Mouse (Mus musculus): ENCODE data around the gene Pip5k1a.
"Not testable (repeated sequence)": the region's sequence is repeated elsewhere in the genome, so short reads cannot be mapped to it uniquely, and the experiment has no call there.

Gene Pip5k1a

GRCm38 (mm10) chr3:95110911-95111726, 4.4 kb upstream of the Pip5k1a start, which contains the start of gene Vps72:
Vps72 (plus strand) TSS chr3:95111022.
- peak; percentile 76 to 83 for DNase-seq

- no peak for DNase-seq
Observed at GRCm38 (mm10) chr3:95107898-95108297, 1.2 kb upstream of the Pip5k1a start.

GRCm38 (mm10) chr3:95107308-95107707, 578 bp upstream of the Pip5k1a start:
- not testable (repeated sequence) for DNase-seq

GRCm38 (mm10) chr3:95105586-95106337, 968 bp downstream of the Pip5k1a start:
- no peak for DNase-seq

GRCm38 (mm10) chr3:95105121-95105520, 1.6 kb downstream of the Pip5k1a start:
- no peak for DNase-seq

- no peak for DNase-seq
Observed at GRCm38 (mm10) chr3:95100854-95101253, 5.9 kb downstream of the Pip5k1a start.

GRCm38 (mm10) chr3:95088071-95088470, 18.7 kb downstream of the Pip5k1a start:
- DNase-seq, result no peak

GRCm38 (mm10) chr3:95071606-95072005, 35.1 kb downstream of the Pip5k1a start:
- DNase-seq, result no peak

GRCm38 (mm10) chr3:95066570-95066969, 40.2 kb downstream of the Pip5k1a start:
- no peak for DNase-seq

- no peak for DNase-seq
Observed at GRCm38 (mm10) chr3:95066095-95066494, 40.6 kb downstream of the Pip5k1a start.

GRCm38 (mm10) chr3:95065553-95065952, 41.2 kb downstream of the Pip5k1a start:
- no peak for DNase-seq

- DNase-seq, result no peak
Observed at GRCm38 (mm10) chr3:95063741-95064140, 43.0 kb downstream of the Pip5k1a start.

- no peak for DNase-seq
Observed at GRCm38 (mm10) chr3:95058078-95058477, 48.7 kb downstream of the Pip5k1a start.

- DNase-seq, result no peak
Observed at GRCm38 (mm10) chr3:95056275-95056674, 50.5 kb downstream of the Pip5k1a start.

- DNase-seq, result no peak
Observed at GRCm38 (mm10) chr3:95054481-95055260, 52.1 kb downstream of the Pip5k1a start.

GRCm38 (mm10) chr3:95053701-95054100, 53.0 kb downstream of the Pip5k1a start:
- DNase-seq, result peak in 1 of 2 experiments; percentile 21

GRCm38 (mm10) chr3:95052959-95053358, 53.8 kb downstream of the Pip5k1a start:
- DNase-seq, result peak in 1 of 2 experiments; percentile 37

- DNase-seq, result no peak
Observed at GRCm38 (mm10) chr3:95047914-95048313, 58.8 kb downstream of the Pip5k1a start.

- DNase-seq, result no peak
Observed at GRCm38 (mm10) chr3:95046462-95047057, 60.2 kb downstream of the Pip5k1a start.

GRCm38 (mm10) chr3:95043251-95043650, 63.5 kb downstream of the Pip5k1a start:
- no peak for DNase-seq

- no peak for DNase-seq
Observed at GRCm38 (mm10) chr3:95042838-95043229, 63.9 kb downstream of the Pip5k1a start.

GRCm38 (mm10) chr3:95042166-95042837, 64.4 kb downstream of the Pip5k1a start, which contains the start of gene Psmd4:
Psmd4 (minus strand) TSS chr3:95042614.
- DNase-seq, result peak; percentile 94 to 97
